Mouse (Mus musculus) neural tube, embryonic 14.5 days (tissue): Measurements from ENCODE around the gene Lamb3. TPM values are rescaled to one million over a fixed set of nuclear protein-coding genes. Genes with fewer than 3 reads are reported as not detected.

Experiments used
- ATAC-seq: fragments of 200-750 bp; cut with Nextera tagmentation; 2 replicates; pipeline ENCODE4 v1.8.0; 2017; ENCODE audit warnings: low read depth, mild to moderate bottlenecking, moderate TSS enrichment, moderate library complexity
- H3K27ac ChIP-seq: fragments of 300-500 bp; sonication (generic); 2 replicates; pipeline ENCODE4 v1.5.1; 2014; ENCODE audit warnings: low read depth, mild to moderate bottlenecking, control low read depth, low read length, moderate library complexity, mixed read lengths
- H3K27me3 ChIP-seq: fragments of 300-500 bp; sonication (generic); 2 replicates; pipeline ENCODE4 v1.6.1; 2014; ENCODE audit warnings: low read length; ENCODE audit not compliant: control insufficient read depth, insufficient read depth
- H3K36me3 ChIP-seq: fragments of 300-500 bp; sonication (generic); 2 replicates; pipeline ENCODE4 v1.6.1; 2014; ENCODE audit warnings: low read length, mixed read lengths; ENCODE audit not compliant: control insufficient read depth, insufficient read depth
- H3K4me1 ChIP-seq: fragments of 300-500 bp; sonication (generic); 2 replicates; pipeline ENCODE4 v1.6.1; 2014; ENCODE audit warnings: low read length; ENCODE audit not compliant: control insufficient read depth, insufficient read depth
- H3K4me2 ChIP-seq: fragments of 300-500 bp; sonication (generic); 2 replicates; pipeline ENCODE4 v1.6.1; 2014; ENCODE audit warnings: mild to moderate bottlenecking, low read depth, low read length, control low read depth
- H3K4me3 ChIP-seq: fragments of 300-500 bp; sonication (generic); 2 replicates; pipeline ENCODE4 v1.5.1; 2014; ENCODE audit warnings: low read depth, low read length, control low read depth, mixed read lengths
- H3K9ac ChIP-seq: fragments of 300-500 bp; sonication (generic); replicated peaks from 2 replicates; pipeline ENCODE4 v1.6.1; 2014; ENCODE audit warnings: low read depth, mild to moderate bottlenecking, control low read depth, low read length, mixed read lengths
- H3K9me3 ChIP-seq: fragments of 300-500 bp; sonication (generic); 2 replicates; pipeline ENCODE4 v1.6.1; 2016; ENCODE audit warnings: low read length; ENCODE audit not compliant: control insufficient read depth
- WGBS: fragments of 180-500 bp; shearing (Covaris S2); extraction: QIAGEN DNeasy Blood & Tissue Kit; methylation state at CpG from one replicate; pipeline ENCODE4 v1.1.7; 2014; 5-methylcytosine and 5-hydroxymethylcytosine counted together
- polyA plus RNA-seq: library from polyadenylated mRNA; unstranded; fragments of >200 nt; fragmentation: Nextera tagmentation; extraction: Ambion mirVana; gene quantifications from 2 replicates; pipeline ENCODE4 v1.2.1, GENCODE M21; 2014

Lamb3 gene
- polyA plus RNA-seq, 1 experiment from 2014 or later = 0.23 TPM

DNA sequence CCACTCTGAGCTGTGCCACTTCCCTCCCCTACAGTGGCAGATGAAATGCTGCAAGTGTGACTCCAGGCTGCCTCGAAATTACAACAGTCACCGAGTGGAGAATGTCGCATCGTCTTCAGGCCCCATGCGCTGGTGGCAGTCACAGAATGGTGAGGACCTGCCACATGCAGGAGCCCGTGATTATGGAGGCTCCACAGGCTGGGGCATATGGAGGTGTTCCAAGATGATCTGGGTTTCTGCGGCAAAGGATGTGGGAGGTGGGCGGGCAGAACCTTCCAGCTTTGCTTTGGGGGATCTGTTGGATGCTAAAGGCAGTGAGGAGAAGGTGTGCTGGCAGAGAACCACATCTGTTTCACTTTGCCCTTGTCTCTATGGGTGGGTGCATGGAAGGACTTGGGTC is 112.9 kb downstream of the Lamb3 start:
- Histone ChIP-seq H3K9me3 (no peaks in the 10 kb centered on the region), H3K4me3 (no peak overlapping the region), H3K4me2 (no peak overlapping the region), H3K4me1 (0 out of 2 replicates have a peak, but pooled peaks cover 3% of the 10 kb centered on the region), H3K36me3 (no peaks in the 10 kb centered on the region), H3K27me3 (no peaks in the 10 kb centered on the region), H3K27ac (no peak overlapping the region), H3K9ac (no peak overlapping the region)
- ATAC-seq = no peak
- WGBS = 90% methylated on average over 8 of the region's 8 CpGs

DNA sequence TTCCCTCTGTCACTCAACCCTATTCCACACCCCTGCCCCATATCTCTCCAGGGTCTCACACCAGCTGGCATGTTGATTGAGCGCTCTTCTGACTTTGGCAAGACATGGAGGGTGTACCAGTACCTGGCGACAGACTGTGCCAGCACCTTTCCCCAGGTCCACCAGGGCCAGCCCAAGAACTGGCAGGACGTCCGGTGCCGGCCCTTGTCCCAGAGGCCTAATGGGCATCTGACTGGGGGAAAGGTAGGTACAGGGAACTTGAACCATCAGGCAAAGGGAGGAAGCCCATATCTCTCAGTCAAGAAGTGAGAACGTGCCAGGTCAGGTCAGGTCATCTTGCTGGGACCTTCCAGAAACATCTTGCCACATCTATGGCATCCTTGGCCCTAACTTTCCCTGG is 116.2 kb downstream of the Lamb3 start:
- Histone ChIP-seq H3K4me2 (no peak overlapping the region), H3K4me3 (no peak overlapping the region), H3K9ac (no peak overlapping the region), H3K27me3 (no peaks in the 10 kb centered on the region), H3K36me3 (no peaks in the 10 kb centered on the region), H3K4me1 (no peaks in the 10 kb centered on the region), H3K9me3 (no peaks in the 10 kb centered on the region), H3K27ac (no peak overlapping the region)
- no peak for ATAC-seq
- WGBS = 91% methylated on average over 6 of the region's 6 CpGs

DNA sequence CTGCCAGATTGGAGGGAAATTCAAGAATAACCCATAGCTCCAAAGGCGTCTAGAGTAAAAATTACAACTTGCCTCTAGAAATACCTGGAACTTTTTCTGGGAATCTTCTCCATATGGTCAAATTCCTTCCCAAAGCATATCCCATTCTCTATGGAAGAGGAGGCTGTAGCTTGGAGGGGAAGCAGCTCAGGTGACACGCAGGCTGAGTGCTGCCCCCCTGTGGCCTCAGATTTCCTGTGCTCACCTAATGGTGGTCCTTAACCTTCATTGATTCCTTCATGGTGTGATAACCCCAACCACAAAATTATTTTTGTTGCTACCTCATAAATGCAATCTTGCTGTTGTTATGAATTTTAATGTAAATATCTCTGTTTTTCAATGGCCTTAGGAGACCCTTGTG is 116.7 kb downstream of the Lamb3 start:
- 41% methylated on average over 2 of the region's 2 CpGs for WGBS
- Histone ChIP-seq H3K9me3 (no peaks in the 10 kb centered on the region), H3K4me3 (no peak overlapping the region), H3K4me1 (no peaks in the 10 kb centered on the region), H3K36me3 (no peaks in the 10 kb centered on the region), H3K9ac (no peak overlapping the region), H3K27ac (no peak overlapping the region), H3K4me2 (no peak overlapping the region), H3K27me3 (no peaks in the 10 kb centered on the region)
- no peak for ATAC-seq

DNA sequence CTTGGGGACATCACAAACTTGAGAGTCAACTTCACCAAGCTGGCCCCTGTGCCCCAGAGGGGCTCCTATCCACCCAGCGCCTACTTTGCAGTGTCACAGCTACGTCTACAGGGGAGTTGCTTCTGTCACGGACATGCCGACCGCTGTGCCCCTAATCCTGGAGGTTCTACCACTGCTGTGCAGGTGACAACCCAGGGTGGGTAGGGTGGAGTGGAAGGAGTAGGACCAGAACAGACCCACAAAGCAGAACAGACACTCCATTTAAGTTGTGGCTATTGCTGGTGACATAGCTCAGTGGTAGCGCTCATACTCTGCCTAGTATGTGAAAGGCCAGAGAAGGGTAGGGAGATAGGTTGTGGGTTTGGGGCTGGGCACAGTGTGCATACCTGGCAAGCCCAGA is 118.4 kb downstream of the Lamb3 start:
- Histone ChIP-seq H3K4me3 (no peak overlapping the region), H3K27me3 (no peaks in the 10 kb centered on the region), H3K27ac (no peak overlapping the region), H3K4me1 (no peaks in the 10 kb centered on the region), H3K9me3 (no peaks in the 10 kb centered on the region), H3K36me3 (no peaks in the 10 kb centered on the region), H3K4me2 (no peak overlapping the region), H3K9ac (no peak overlapping the region)
- WGBS = 94% methylated on average over 6 of the region's 6 CpGs
- ATAC-seq = no peak

DNA sequence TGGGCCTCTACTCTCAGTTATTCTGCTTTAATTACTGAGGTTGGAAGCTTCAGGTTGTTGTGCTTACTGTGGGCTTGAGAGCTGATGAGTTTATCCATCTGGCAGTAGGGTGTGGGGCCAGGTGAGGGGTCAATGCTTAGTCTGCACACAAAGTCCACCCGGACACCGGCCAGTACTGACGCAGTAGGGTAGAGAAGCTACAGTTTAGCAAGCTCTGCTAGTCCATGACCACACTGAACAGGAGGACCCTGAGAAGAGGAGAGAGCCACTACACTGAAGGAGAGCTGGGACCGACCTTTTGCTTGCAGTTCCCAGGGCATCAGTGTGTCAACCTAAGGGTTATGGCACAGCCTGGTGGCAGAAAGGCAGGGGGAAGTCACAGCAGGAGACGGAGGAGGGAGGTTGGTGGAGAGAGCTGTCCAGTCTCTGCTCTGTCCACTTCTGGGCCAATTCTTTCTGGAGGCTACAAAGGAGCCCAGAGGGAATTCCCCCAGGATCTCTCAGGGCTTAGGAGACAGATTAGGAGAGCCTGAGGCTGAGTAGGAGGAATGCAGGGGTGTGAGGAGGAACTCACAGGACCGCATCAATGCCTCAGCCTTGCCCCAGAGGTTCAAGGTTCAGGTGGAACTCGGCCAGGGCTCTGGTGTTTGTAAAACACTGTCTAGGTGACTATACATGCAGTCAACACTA is 119.1 kb downstream of the Lamb3 start:
- no peaks in the 10 kb centered on the region for H3K36me3 ChIP-seq
- 66% methylated on average over 7 of the region's 7 CpGs for WGBS

DNA sequence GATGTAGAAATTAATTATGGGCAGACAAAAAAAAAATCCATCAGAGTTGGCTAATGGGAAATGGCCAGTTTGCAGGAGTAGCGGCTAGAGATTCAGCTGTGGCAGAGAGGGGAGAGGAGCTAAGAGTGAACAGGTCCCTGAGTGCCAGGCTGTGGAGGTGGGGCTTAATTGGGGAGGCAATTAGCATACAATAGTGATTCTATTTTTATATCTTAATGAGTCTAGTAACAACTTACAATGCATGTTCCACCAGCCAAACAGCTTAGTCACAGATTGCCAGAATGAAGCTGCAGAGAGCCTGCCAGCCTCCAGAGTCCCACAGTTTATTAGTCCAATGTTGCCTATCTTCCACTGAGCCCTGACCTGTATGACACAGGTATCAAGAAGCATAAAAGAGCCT is 119.7 kb downstream of the Lamb3 start:
- Histone ChIP-seq H3K9me3 (no peaks in the 10 kb centered on the region), H3K9ac (no peak overlapping the region), H3K27me3 (no peaks in the 10 kb centered on the region), H3K4me1 (no peaks in the 10 kb centered on the region), H3K36me3 (no peaks in the 10 kb centered on the region), H3K4me3 (no peak overlapping the region), H3K4me2 (no peak overlapping the region), H3K27ac (no peak overlapping the region)
- no peak for ATAC-seq
- WGBS = 45% methylated on average over 1 of the region's 1 CpGs

More for the DNA sequence above, 119.1 kb downstream of the Lamb3 start:
- no peak overlapping the region for H3K4me2 ChIP-seq
- H3K9me3 ChIP-seq = no peaks in the 10 kb centered on the region
- no peak for ATAC-seq
- H3K27ac ChIP-seq = no peak overlapping the region
- no peak overlapping the region for H3K4me3 ChIP-seq
- H3K9ac ChIP-seq = no peak overlapping the region
- no peaks in the 10 kb centered on the region for H3K4me1 ChIP-seq
- H3K27me3 ChIP-seq = no peaks in the 10 kb centered on the region

DNA sequence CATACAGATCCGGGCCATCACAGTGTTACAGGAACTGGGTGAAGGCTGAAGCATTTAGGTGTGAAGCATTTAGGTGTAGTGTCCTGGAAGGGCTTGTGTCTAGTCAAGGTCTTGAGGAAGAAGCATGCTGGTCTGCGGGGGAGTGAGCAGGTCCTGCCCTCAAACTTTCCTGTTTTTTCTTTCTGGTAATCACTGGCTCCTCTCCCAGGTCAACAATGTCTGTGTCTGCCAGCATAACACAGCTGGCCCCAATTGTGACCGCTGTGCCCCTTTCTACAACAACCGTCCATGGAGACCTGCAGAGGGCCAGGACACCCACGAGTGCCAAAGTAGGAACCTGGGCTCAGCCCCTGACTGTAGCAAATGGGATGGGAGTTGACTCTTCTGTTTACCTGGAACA is 120.2 kb downstream of the Lamb3 start:
- no peak overlapping the region for H3K4me3 ChIP-seq
- H3K9ac ChIP-seq = no peak overlapping the region
- no peak overlapping the region for H3K27ac ChIP-seq
- no peaks in the 10 kb centered on the region for H3K4me1 ChIP-seq
- H3K36me3 ChIP-seq = no peaks in the 10 kb centered on the region
- no peak overlapping the region for H3K4me2 ChIP-seq
- no peak for ATAC-seq
- H3K9me3 ChIP-seq = no peaks in the 10 kb centered on the region
- 81% methylated on average over 5 of the region's 5 CpGs for WGBS
- H3K27me3 ChIP-seq = no peaks in the 10 kb centered on the region

DNA sequence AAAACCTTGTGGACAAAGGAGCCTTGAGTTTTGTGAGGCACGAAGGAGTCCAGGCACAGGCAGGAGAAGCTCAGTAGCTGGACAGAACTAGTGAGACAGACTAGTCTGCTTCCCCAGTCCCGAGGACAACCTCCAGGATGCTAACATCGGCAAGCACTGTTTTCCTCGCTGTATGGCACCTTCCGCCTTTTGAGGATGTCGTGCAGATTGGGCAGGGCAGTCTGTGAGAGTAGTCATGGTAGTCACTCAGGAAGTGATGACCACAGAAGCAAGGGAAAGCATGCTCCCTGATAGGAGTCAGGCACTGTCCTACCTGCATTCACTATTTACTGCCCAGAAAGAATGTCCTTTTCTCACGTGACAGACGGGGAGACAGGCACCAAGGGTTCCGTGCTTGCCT is 122.1 kb downstream of the Lamb3 start:
- Histone ChIP-seq H3K36me3 (no peaks in the 10 kb centered on the region), H3K27ac (no peak overlapping the region), H3K9ac (no peak overlapping the region), H3K4me1 (no peaks in the 10 kb centered on the region), H3K4me2 (no peak overlapping the region), H3K9me3 (no peaks in the 10 kb centered on the region), H3K27me3 (no peaks in the 10 kb centered on the region), H3K4me3 (no peak overlapping the region)
- no peak for ATAC-seq
- 89% methylated on average over 9 of the region's 9 CpGs for WGBS

DNA sequence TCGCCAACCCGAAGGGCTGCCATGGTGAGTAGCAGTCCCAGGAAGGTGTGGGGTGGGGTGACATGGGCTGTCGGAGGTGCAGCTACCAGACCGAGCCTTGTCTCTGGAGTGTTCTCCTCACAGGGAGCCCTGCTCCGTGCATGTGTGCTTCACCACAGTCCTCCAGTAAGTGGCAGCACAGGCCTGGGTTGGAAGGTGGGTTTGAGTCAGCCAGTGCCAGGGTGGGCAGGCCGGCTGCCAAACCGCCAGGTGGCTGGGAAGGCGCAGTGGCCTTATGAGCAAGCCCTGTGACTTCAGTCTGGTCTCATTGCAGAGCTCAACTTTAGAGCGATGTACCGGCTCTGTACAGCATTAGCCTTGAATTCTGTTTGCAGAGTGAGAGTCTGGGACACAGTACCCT is 122.7 kb downstream of the Lamb3 start:
- Histone ChIP-seq H3K9me3 (no peaks in the 10 kb centered on the region), H3K4me3 (no peak overlapping the region), H3K4me2 (no peak overlapping the region), H3K27ac (0 out of 2 replicates have a peak overlapping the region, but pooled peaks have one; percentile 5), H3K36me3 (no peaks in the 10 kb centered on the region), H3K9ac (no peak overlapping the region), H3K27me3 (no peaks in the 10 kb centered on the region), H3K4me1 (no peaks in the 10 kb centered on the region)
- WGBS = 42% methylated on average over 10 of the region's 10 CpGs
- peak; percentile 87 for ATAC-seq
